Mouse (Mus musculus) forebrain, embryonic 10.5 days (tissue): ENCODE measurements at regions not wholly inside any gene's neighbourhood (a gene's known extent, or its start where the extent isn't known, plus 50 kb on each side); places are given as distances from the start of the nearest gene placed in this dataset.

Source experiments
- DNase-seq: peaks from one replicate; pipeline ENCODE4 v3.0.0-alpha.2; 2017; ENCODE audit warnings: low spot score; ENCODE audit errors: extremely low spot score
- H3K27ac ChIP-seq: fragments of 300-500 bp; sonication (generic); 2 replicates; pipeline ENCODE4 v1.5.1; 2016; ENCODE audit warnings: mild to moderate bottlenecking
- H3K27me3 ChIP-seq: fragments of 300-500 bp; sonication (generic); 2 replicates; pipeline ENCODE4 v1.6.1; 2016; ENCODE audit warnings: mild to moderate bottlenecking; ENCODE audit not compliant: poor library complexity, severe bottlenecking
- H3K36me3 ChIP-seq: fragments of 300-500 bp; sonication (generic); replicated peaks from 2 replicates; pipeline ENCODE4 v1.6.1; 2016; ENCODE audit warnings: mild to moderate bottlenecking, moderate library complexity
- H3K4me1 ChIP-seq: fragments of 300-500 bp; sonication (generic); 2 replicates; pipeline ENCODE4 v1.6.1; 2016
- H3K4me3 ChIP-seq: fragments of 300-500 bp; sonication (generic); 2 replicates; pipeline ENCODE4 v1.5.1; 2016; ENCODE audit warnings: mild to moderate bottlenecking, moderate library complexity
- H3K9me3 ChIP-seq: fragments of 300-500 bp; sonication (generic); 2 replicates; pipeline ENCODE4 v1.6.1; 2016; ENCODE audit warnings: mild to moderate bottlenecking, moderate library complexity
- WGBS: fragments of 180-500 bp; shearing (Covaris S2); methylation state at CpG from one replicate; pipeline ENCODE4 v1.1.7; 2016; 5-methylcytosine and 5-hydroxymethylcytosine counted together

DNA sequence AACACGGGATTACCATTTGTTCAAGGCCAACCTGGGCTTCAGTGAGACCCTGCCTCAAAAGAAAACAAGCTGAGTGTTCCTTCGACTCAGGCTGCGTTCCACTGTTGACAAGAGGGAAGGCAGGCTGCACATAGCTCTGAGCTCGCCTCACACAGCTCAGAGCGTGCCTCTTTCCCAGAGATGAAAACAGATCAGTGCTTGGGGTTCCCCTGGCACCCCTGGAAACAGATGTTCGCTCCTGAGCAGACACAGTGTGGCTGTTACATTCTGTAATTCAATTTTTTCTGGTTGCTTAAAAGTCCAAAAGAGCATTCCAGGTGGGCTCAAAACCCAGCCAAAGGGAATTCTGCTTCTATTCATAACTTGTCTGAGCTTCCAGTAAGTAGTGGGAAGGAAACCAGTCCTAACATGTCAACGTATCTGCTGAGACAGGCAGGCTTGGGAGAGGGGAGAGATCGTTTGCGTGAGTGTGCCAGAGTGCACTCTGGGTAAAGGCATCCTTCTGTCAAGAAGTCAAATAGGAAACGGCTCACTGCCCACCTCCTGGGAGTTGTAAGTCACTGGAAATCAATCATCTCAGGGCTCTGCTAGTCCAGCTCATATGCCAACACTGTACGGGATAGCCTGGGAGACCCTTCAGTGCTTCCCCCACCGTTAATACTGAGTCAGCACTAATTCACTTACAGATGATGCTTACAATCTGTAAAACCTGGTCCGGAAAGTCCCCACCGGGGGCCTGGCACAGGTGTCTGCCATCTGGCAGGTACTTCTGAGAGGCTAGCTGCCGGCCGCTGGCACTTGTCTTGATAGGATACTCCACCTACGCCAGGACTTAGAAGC is 107.3 kb upstream of the Tmem150c start:
- Histone ChIP-seq H3K4me3 (no peak overlapping the region), H3K27me3 (no peaks in the 10 kb centered on the region), H3K27ac (no peak overlapping the region), H3K9me3 (no peaks in the 10 kb centered on the region), H3K4me1 (peaks cover 4% of the 10 kb centered on the region; the same call in 1 of the 2 replicates), H3K36me3 (no peaks in the 10 kb centered on the region)
- no peak for DNase-seq
- 82% methylated on average over 17 of the region's 17 CpGs for WGBS

- H3K27ac ChIP-seq = no peak overlapping the region
- no peak overlapping the region for H3K4me3 ChIP-seq
- peaks cover 12% of the 10 kb centered on the region for H3K4me1 ChIP-seq
- no peaks in the 10 kb centered on the region for H3K9me3 ChIP-seq
- 84% methylated on average over 8 of the region's 8 CpGs for WGBS
- no peaks in the 10 kb centered on the region for H3K27me3 ChIP-seq
- DNase-seq = no peak
- H3K36me3 ChIP-seq = no peaks in the 10 kb centered on the region
Observed at GRCm38 (mm10) chr5:100259803-100260693, 100.4 kb upstream of the Tmem150c start.

DNA sequence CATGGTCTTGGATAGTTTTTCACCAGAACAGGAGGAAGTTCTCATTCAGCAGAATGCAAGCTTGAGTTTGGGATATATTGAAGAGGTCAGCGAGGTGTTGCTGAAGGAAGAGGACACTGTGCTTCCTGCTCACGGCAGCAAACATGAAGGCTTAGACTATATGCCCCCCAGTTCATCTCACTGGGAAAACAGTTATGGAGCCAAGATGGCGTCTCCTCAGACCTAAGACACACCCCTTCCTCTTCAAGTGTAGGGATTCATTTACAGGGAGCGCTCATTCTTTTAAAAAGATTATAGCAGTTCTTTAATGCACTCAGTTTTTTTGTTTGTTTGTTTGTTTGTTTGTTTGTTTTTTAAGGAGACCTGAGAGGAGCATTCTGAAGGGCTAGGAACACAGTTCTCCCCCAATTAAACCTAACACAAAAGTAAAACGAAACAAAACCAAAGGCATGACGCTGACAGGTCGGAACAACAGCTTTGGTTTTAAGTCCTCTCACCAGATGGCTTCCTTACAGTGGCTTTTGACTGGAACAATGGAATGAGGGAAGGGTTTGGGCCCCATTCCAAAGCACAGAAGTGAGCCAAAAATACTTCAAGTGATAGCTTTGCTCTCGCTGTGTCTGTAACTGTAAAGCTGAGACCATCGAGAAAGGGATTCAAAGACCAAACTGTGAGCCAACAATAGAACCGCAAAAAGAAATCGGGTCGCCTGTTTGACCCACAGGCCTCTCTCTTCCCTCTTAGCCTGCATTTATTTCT is 99.5 kb upstream of the Tmem150c start:
- Histone ChIP-seq H3K27ac (no peak overlapping the region), H3K9me3 (no peaks in the 10 kb centered on the region), H3K36me3 (no peaks in the 10 kb centered on the region), H3K4me1 (peaks cover 12% of the 10 kb centered on the region), H3K27me3 (no peaks in the 10 kb centered on the region), H3K4me3 (no peak overlapping the region)
- WGBS = 86% methylated on average over 12 of the region's 12 CpGs
- no peak for DNase-seq

DNA sequence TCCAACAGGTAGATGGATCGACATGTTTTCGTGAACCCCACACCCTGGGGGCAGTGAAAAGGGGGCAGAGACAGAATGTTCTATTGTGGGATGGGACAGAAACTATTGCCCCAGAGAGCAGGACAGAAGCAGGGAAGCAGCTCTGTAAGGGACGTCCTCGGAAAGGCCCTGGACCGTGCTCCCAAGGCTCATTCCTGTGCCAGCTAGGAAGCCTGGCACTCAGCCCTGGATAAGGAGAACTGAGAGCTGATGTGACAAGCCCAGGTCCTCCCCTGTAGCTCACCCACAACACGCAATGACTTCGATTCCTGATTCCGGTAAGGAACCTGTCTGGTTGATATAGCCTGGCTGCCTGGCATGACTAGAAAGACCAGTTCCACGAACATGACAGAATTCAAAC is 95.7 kb upstream of the Tmem150c start:
- Histone ChIP-seq H3K27me3 (no peaks in the 10 kb centered on the region), H3K4me1 (peaks cover 11% of the 10 kb centered on the region), H3K9me3 (no peaks in the 10 kb centered on the region), H3K27ac (no peak overlapping the region), H3K4me3 (no peak overlapping the region), H3K36me3 (no peaks in the 10 kb centered on the region)
- 93% methylated on average over 9 of the region's 9 CpGs for WGBS
- no peak for DNase-seq

DNA sequence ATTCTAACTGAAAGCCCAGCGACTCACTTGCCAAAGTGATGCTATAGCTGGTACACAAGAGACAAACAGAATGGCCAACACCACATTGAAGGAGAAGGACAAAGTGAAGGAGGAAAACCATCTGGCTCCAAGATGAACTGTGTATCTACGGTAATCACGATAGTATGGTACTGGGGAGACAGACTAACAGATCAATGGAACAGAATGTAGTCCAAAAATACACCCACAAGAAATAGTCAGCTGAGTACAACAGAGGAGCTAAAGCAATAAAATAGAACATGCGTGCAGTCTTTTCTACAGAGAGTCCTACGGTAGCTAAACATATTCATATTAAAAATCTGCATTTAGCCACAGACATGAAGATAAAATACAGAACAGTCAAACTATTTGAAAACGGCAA is 92.4 kb upstream of the Tmem150c start:
- 95% methylated on average over 6 of the region's 6 CpGs for WGBS
- no peaks in the 10 kb centered on the region for H3K4me1 ChIP-seq
- no peak for DNase-seq
- no peaks in the 10 kb centered on the region for H3K36me3 ChIP-seq
- H3K4me3 ChIP-seq = no peak overlapping the region
- no peaks in the 10 kb centered on the region for H3K9me3 ChIP-seq
- H3K27me3 ChIP-seq = no peaks in the 10 kb centered on the region
- no peak overlapping the region for H3K27ac ChIP-seq

- Histone ChIP-seq H3K4me3 (no peak overlapping the region), H3K9me3 (no peaks in the 10 kb centered on the region), H3K27me3 (no peaks in the 10 kb centered on the region), H3K4me1 (no peaks in the 10 kb centered on the region), H3K36me3 (no peaks in the 10 kb centered on the region), H3K27ac (no peak overlapping the region)
- DNase-seq = no peak
- 58% methylated on average over 3 of the region's 3 CpGs for WGBS
Observed at GRCm38 (mm10) chr5:100249757-100250156, 90.1 kb upstream of the Tmem150c start.

DNA sequence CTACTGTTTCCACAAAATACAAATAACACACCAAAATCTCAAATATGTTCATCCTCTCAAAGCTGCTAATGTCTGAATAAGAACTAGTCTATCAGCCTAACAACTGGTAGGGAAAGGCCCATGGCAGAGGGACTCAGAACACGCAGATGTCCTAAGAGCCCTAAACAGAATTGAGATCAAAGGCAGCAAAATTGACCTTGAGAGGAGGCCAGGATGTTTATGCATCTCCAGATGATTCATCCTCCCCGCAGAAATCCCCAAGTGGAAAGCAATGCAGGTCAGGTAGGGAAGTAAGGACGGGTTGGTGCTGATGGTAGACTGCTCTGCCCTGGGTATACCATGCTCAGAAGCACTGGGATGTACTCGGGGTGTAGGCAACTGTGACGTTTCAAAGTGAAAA is 89.0 kb upstream of the Tmem150c start:
- Histone ChIP-seq H3K27ac (no peak overlapping the region), H3K27me3 (no peaks in the 10 kb centered on the region), H3K36me3 (no peaks in the 10 kb centered on the region), H3K9me3 (no peaks in the 10 kb centered on the region), H3K4me3 (no peak overlapping the region), H3K4me1 (no peaks in the 10 kb centered on the region)
- no peak for DNase-seq
- 87% methylated on average over 5 of the region's 5 CpGs for WGBS

- Histone ChIP-seq H3K27ac (no peak overlapping the region), H3K27me3 (no peaks in the 10 kb centered on the region), H3K4me1 (no peaks in the 10 kb centered on the region), H3K36me3 (no peaks in the 10 kb centered on the region), H3K9me3 (no peaks in the 10 kb centered on the region), H3K4me3 (no peak overlapping the region)
- DNase-seq = no peak
- 97% methylated on average over 2 of the region's 2 CpGs for WGBS
Observed at GRCm38 (mm10) chr5:100246709-100247108, 87.1 kb upstream of the Tmem150c start.

GRCm38 (mm10) chr5:100244811-100245210 is 85.2 kb upstream of the Tmem150c start:
- H3K27ac ChIP-seq = no peak overlapping the region
- WGBS = 87% methylated on average over 3 of the region's 3 CpGs

GRCm38 (mm10) chr5:100240876-100241275 is 81.3 kb upstream of the Tmem150c start:
- 80% methylated on average over 6 of the region's 6 CpGs for WGBS

More at GRCm38 (mm10) chr5:100244811-100245210, 85.2 kb upstream of the Tmem150c start:
- H3K27me3 ChIP-seq = no peaks in the 10 kb centered on the region
- H3K4me1 ChIP-seq = peaks cover 2% of the 10 kb centered on the region; the same call in 1 of the 2 replicates
- DNase-seq = no peak
- no peaks in the 10 kb centered on the region for H3K36me3 ChIP-seq
- H3K9me3 ChIP-seq = no peaks in the 10 kb centered on the region
- H3K4me3 ChIP-seq = no peak overlapping the region

DNA sequence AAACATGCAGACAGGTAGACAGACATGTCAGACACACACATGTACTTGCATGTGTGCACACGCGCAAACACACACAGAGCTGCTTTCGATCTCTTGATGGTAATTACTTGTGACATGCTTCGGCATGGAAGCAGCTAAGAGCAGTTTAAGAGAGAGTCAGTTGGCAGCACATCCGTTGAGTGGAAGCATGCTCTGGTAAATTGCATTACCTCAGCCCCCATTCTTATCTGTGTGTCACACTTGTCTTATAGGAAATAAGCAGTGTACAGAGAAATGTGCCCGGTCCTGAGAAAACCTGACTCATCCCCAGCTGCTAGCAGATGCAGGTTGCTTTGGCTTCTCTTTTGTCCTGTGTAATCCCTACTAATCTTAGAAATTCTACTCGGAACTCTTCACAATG is 80.0 kb upstream of the Tmem150c start:
- 70% methylated on average over 7 of the region's 7 CpGs for WGBS
- H3K4me1 ChIP-seq = peaks cover 4% of the 10 kb centered on the region; the same call in 1 of the 2 replicates
- H3K27me3 ChIP-seq = no peaks in the 10 kb centered on the region
- no peak overlapping the region for H3K4me3 ChIP-seq
- no peaks in the 10 kb centered on the region for H3K36me3 ChIP-seq
- H3K9me3 ChIP-seq = no peaks in the 10 kb centered on the region
- no peak for DNase-seq
- no peak overlapping the region for H3K27ac ChIP-seq

More at GRCm38 (mm10) chr5:100240876-100241275, 81.3 kb upstream of the Tmem150c start:
- Histone ChIP-seq H3K27ac (no peak overlapping the region), H3K36me3 (no peaks in the 10 kb centered on the region), H3K4me3 (no peak overlapping the region), H3K4me1 (peaks cover 4% of the 10 kb centered on the region; the same call in 1 of the 2 replicates), H3K9me3 (no peaks in the 10 kb centered on the region), H3K27me3 (no peaks in the 10 kb centered on the region)
- DNase-seq = no peak

- Histone ChIP-seq H3K27ac (no peak overlapping the region), H3K9me3 (peaks cover 2% of the 10 kb centered on the region; the same call in 1 of the 2 replicates), H3K4me3 (no peak overlapping the region), H3K27me3 (no peaks in the 10 kb centered on the region), H3K36me3 (no peaks in the 10 kb centered on the region), H3K4me1 (peaks cover 4% of the 10 kb centered on the region; the same call in 1 of the 2 replicates)
- 88% methylated on average over 15 of the region's 15 CpGs for WGBS
- DNase-seq = no peak
Observed at GRCm38 (mm10) chr5:100238287-100239036, 78.9 kb upstream of the Tmem150c start.
